Mouse (Mus musculus) small intestine, adult 2 months (tissue): ENCODE measurements at regions not wholly inside any gene's neighbourhood (a gene's known extent, or its start where the extent isn't known, plus 50 kb on each side); places are given as distances from the start of the nearest gene placed in this dataset.

Experiments
- CTCF ChIP-seq: fragments of 200-500 bp; IDR thresholded peaks from 2 replicates; pipeline ENCODE4 v1.5.1; 2012; ENCODE audit warnings: low read depth, mild to moderate bottlenecking, control low read depth, inconsistent platforms, low read length, moderate library complexity, mixed read lengths; ENCODE audit not compliant: insufficient replicate concordance, insufficient read length; ENCODE audit errors: extremely low read depth
- POLR2A ChIP-seq: fragments of 200-500 bp; IDR thresholded peaks from 2 replicates; pipeline ENCODE4 v1.6.1; 2012; ENCODE audit warnings: low read depth, mild to moderate bottlenecking, control low read depth, inconsistent platforms, low read length, moderate library complexity

- TF ChIP-seq POLR2A (no peak), CTCF (no peak)
Measured at GRCm38 (mm10) chr17:67506466-67506865, 126.1 kb downstream of the Lrrc30 start.
